Mouse (Mus musculus) kidney, postnatal 36 days (tissue): ENCODE results near the gene Pp2d1.

Experiments
- DNase-seq, 2 experiments: peaks; one replicate each; pipeline ENCODE4 v3.0.0; 2021 to 2022; ENCODE audit warnings: mixed read lengths in 2 of 2

Pp2d1 gene

DNA sequence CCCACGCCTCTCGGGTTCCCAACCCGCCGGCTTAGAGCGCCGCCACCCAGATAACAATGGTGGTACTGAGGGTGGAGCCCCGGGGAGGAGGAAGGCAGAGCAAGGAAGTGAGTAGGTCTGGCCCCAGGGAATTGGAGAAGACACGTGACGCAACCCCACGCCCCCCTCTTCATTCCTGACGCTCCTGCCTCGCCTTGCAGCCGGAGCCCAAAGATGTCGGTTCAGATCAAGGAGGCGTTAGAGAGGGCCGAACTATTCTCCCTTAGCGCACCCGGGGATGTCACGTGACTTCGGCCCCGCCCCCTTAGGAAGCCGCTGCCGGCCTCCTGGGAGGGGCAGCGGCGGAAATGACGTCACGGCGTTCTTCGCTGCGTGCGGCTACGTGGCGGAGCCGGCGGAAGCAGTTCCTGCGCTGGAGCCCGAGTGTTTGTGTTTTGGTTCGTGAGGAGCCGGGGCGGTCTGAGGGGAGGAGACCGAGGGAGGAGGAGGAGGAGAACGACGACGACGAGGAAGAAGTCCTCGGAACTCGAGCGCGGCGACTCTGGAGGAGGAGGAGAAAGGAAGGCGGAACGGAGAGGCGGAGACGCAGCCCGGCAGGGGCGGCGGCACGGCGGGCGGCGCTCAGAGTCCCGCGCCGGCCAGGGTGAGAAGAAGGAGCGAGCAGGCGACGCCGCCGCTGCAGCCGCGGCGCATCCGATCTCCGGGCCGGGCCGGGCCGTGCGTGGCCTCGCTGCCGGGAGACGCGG lies 60.2 kb downstream of the Pp2d1 start, which contains the start of gene Rab5a:
Rab5a (plus strand) TSS at position 377 of the 746 bp plus-strand sequence.
- DNase-seq = peak; percentile 99 to 100

DNA sequence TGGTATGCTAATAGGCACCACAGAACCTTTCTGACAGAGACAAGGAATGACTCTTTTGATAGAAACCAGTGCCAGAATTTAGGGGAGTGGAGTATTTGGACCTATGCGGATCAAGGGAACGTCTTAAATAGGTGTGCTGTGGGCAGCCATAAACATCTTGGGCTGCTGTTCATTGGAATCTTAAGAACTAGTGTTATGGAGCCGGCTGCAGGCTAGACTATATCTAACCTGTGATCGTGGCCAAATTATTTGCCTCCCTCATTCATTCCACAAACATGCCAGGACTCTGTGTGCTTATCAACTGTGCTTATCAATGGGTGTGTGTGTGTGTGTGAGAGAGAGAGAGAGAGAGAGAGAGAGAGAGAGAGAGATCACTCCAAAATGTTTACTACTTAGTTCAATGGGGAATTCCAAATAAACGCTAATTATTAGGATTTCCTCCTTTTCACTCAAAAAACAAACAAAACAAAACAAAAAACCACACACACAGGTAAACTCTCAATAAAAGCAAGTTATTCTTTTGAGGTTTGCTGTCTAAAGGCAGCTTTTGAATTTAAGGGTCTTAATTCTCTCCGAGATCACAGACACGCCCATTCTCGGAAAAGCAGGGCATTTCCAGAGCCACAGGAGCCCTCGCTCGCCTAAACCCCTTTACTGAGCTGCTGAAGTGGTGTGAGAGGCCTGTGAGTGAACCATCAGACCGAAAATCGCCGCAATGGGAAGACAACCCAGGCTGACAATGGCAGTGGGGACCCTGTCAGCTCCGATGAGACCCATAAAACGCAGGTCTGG lies 61.0 kb downstream of the Pp2d1 start:
- no peak for DNase-seq

DNA sequence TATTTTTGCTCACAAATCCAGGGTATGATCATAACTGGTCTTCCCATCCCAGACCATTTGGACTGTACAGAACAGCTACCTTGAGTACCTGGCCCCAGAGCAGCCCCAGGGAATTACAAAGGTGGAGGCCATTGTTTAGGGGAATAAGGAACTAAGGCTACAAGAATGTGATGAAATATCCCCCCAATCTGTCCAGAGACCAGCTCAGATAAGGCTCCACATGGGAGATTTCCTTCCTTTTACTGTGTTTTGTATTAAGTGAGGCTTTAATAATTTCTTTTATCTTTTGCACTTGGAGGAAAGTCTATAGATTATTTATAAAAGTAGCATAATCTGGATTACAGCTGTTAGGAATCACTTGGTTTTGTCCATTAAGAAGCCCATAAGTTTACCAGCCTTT lies 70.6 kb downstream of the Pp2d1 start:
- no peak for DNase-seq

DNA sequence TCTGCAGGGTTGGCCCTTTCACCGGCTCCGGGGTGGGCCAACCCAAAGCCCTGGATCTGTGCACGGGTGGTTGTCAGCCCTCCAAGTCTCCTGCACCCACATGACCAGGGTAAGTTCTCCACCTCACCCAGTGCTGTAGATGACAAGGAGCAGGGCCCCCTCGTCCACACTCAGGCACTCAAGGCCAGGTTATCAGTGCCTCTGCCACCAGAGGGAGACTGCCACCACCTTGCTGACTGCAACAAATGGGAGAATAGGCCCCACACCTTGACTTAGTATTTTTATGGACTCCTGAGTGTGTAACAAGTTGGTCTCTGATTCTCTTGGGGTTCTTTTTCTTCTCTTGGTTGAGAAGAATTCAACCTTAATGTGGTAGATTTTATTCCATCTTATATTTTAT lies 73.7 kb downstream of the Pp2d1 start:
- peak in 1 of 2 experiments; percentile 45 for DNase-seq

DNA sequence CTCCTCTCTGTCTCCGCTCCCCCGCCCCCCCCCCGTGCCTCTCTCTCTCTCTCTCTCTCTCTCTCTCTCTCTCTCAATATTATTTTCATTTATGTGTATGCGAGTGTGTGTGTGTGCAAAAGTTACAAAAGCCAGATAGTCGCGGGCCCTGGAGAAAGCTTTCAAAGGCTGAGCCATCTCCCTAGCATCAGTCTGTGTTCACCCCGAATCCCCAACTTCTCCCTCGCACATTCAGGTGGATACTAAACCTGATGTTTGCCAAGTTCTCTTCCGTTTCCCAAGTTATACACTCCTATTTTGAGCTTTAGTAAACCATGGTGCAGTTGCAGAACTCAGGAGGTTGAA lies 75.8 kb downstream of the Pp2d1 start:
- no peak for DNase-seq

DNA sequence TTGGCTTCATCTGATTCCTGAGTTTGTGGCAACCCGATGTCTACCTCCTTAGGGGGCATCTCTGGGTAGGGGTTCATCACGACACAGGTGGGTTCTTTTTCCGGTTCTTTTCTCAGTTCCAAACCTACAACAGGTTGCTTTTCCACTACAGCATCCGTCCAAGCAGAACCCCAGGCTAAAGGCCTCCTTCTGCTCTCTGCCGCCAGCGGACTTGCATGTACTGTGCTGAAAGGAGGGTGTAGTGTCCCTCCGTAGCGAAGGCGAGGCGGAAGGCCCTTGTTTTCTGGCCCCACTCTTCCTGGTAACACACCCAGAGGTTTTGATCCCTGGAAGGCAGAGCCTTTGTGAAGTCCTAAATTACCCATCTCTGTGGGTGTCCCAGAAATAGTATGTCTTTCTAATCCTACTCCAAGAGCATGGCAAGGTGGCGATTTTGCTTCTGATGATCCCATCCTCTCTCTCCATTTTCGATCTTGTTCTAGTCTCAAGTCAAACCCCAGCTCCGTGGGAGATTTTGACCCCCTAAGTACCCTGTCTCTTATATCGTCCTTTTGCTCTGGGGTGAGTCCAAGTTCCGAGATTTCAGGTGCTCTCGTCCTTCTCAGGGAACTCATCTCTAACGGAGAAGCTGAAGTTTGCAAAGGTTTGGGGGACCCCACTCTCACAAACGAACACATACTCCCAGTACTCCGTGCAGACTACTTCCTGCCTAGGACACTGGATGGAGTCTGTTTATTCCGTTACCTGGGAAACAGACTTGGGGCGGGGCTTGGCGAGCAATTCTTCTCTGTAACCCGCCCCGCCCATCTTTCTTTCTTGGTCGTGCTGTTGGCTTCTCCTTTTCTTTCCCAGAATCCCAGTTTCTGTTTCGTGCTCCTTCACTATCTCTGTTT lies 76.4 kb downstream of the Pp2d1 start, which contains the start of gene Efhb:
Efhb (minus strand) TSS at position 719 of the 893 bp plus-strand sequence.
- peak; percentile 94 to 95 for DNase-seq
